Mouse (Mus musculus) embryo, embryonic 11.5 days (tissue): ENCODE data around the gene Vav3.
"Not testable (repeated sequence)": the region's sequence is repeated elsewhere in the genome, so short reads cannot be mapped to it uniquely, and the experiment has no call there.

Source experiments
- DNase-seq: peaks from one replicate; pipeline ENCODE4 v3.0.0-alpha.2; 2012; ENCODE audit warnings: low read depth, low spot score

Vav3 gene

GRCm38 (mm10) chr3:109440001-109440400, 99.5 kb downstream of the Vav3 start:
- no peak for DNase-seq

GRCm38 (mm10) chr3:109444077-109444476, 103.6 kb downstream of the Vav3 start:
- DNase-seq, result no peak

GRCm38 (mm10) chr3:109446903-109447302, 106.5 kb downstream of the Vav3 start:
- no peak for DNase-seq

GRCm38 (mm10) chr3:109448249-109448648, 107.8 kb downstream of the Vav3 start:
- not testable (repeated sequence) for DNase-seq

GRCm38 (mm10) chr3:109451966-109452365, 111.5 kb downstream of the Vav3 start:
- no peak for DNase-seq

GRCm38 (mm10) chr3:109454633-109455032, 114.2 kb downstream of the Vav3 start:
- no peak for DNase-seq

- no peak for DNase-seq
Observed at GRCm38 (mm10) chr3:109456340-109456739, 115.9 kb downstream of the Vav3 start.

GRCm38 (mm10) chr3:109463684-109464083, 123.2 kb downstream of the Vav3 start:
- DNase-seq, result no peak

- no peak for DNase-seq
Observed at GRCm38 (mm10) chr3:109464600-109464999, 124.1 kb downstream of the Vav3 start.

GRCm38 (mm10) chr3:109466541-109466940, 126.1 kb downstream of the Vav3 start:
- DNase-seq, result no peak

GRCm38 (mm10) chr3:109467288-109467687, 126.8 kb downstream of the Vav3 start:
- no peak for DNase-seq

GRCm38 (mm10) chr3:109469465-109469864, 129.0 kb downstream of the Vav3 start:
- no peak for DNase-seq

- no peak for DNase-seq
Observed at GRCm38 (mm10) chr3:109470651-109471255, 130.3 kb downstream of the Vav3 start.

GRCm38 (mm10) chr3:109476521-109476920, 136.1 kb downstream of the Vav3 start:
- no peak for DNase-seq

GRCm38 (mm10) chr3:109478297-109478696, 137.8 kb downstream of the Vav3 start:
- DNase-seq, result no peak

GRCm38 (mm10) chr3:109480625-109481024, 140.2 kb downstream of the Vav3 start:
- DNase-seq, result no peak

GRCm38 (mm10) chr3:109486786-109487185, 146.3 kb downstream of the Vav3 start:
- DNase-seq, result no peak

- DNase-seq, result no peak
Observed at GRCm38 (mm10) chr3:109487823-109488222, 147.4 kb downstream of the Vav3 start.

- no peak for DNase-seq
Observed at GRCm38 (mm10) chr3:109488750-109489171, 148.3 kb downstream of the Vav3 start.

GRCm38 (mm10) chr3:109490561-109491296, 150.3 kb downstream of the Vav3 start:
- no peak for DNase-seq

GRCm38 (mm10) chr3:109491568-109491967, 151.1 kb downstream of the Vav3 start:
- peak; percentile 73 for DNase-seq

GRCm38 (mm10) chr3:109496461-109496860, 156.0 kb downstream of the Vav3 start:
- DNase-seq, result no peak

GRCm38 (mm10) chr3:109497074-109497473, 156.6 kb downstream of the Vav3 start:
- no peak for DNase-seq
